Mouse (Mus musculus): ENCODE measurements at regions not wholly inside any gene's neighbourhood (a gene's known extent, or its start where the extent isn't known, plus 50 kb on each side); places are given as distances from the start of the nearest gene placed in this dataset.
A peak's percentile ranks its signal among the peaks of the same experiment; 100 is the strongest.

GRCm38 (mm10) chr10:118545966-118546365, 105.1 kb downstream of the Ifng start:
- TF ChIP-seq USF1 (IDR thresholded peaks at IDR 0.05; ENCODE audit: low read depth, low read length) (no peak), EP300 (IDR thresholded peaks at IDR 0.05; ENCODE audit: low read length) (no peak), JUND (conservative IDR thresholded peaks at IDR 0.05; ENCODE audit: low read depth, low read length) (no peak), POLR2A (IDR thresholded peaks at IDR 0.05; ENCODE audit: low read depth, low read length) (no peak), CTCF (conservative IDR thresholded peaks at IDR 0.05 in 1 of 2, IDR thresholded peaks at IDR 0.05 in 1 of 2; ENCODE audit: low read depth in 2 of 2, low read length in 2 of 2) (peak; percentile 28 to 77; a peak in 3 of 4 replicates), POLR2AphosphoS2 (IDR thresholded peaks at IDR 0.05; ENCODE audit: low read depth, low read length) (no peak), MAFK (IDR thresholded peaks at IDR 0.05; ENCODE audit: insufficient replicate concordance, low read length) (no peak), HCFC1 (IDR thresholded peaks at IDR 0.05; ENCODE audit: low read depth, low read length) (no peak), ELF1 (IDR thresholded peaks at IDR 0.05; ENCODE audit: low read depth, low read length) (no peak), NRF1 (IDR thresholded peaks at IDR 0.05; ENCODE audit: low read depth, low read length) (no peak), MAZ (IDR thresholded peaks at IDR 0.05; ENCODE audit: low read depth, low read length) (no peak)
